Mouse (Mus musculus) neural tube, embryonic 14.5 days (tissue): ENCODE results near the gene Tbc1d30. TPM values are rescaled to one million over a fixed set of nuclear protein-coding genes. Genes with fewer than 3 reads are reported as not detected.

Source experiments
- ATAC-seq: fragments of 200-750 bp; cut with Nextera tagmentation; 2 replicates; pipeline ENCODE4 v1.8.0; 2017; ENCODE audit warnings: low read depth, mild to moderate bottlenecking, moderate TSS enrichment, moderate library complexity
- H3K27ac ChIP-seq: fragments of 300-500 bp; sonication (generic); 2 replicates; pipeline ENCODE4 v1.5.1; 2014; ENCODE audit warnings: low read depth, mild to moderate bottlenecking, control low read depth, low read length, moderate library complexity, mixed read lengths
- H3K27me3 ChIP-seq: fragments of 300-500 bp; sonication (generic); 2 replicates; pipeline ENCODE4 v1.6.1; 2014; ENCODE audit warnings: low read length; ENCODE audit not compliant: control insufficient read depth, insufficient read depth
- H3K36me3 ChIP-seq: fragments of 300-500 bp; sonication (generic); 2 replicates; pipeline ENCODE4 v1.6.1; 2014; ENCODE audit warnings: low read length, mixed read lengths; ENCODE audit not compliant: control insufficient read depth, insufficient read depth
- H3K4me1 ChIP-seq: fragments of 300-500 bp; sonication (generic); 2 replicates; pipeline ENCODE4 v1.6.1; 2014; ENCODE audit warnings: low read length; ENCODE audit not compliant: control insufficient read depth, insufficient read depth
- H3K4me2 ChIP-seq: fragments of 300-500 bp; sonication (generic); 2 replicates; pipeline ENCODE4 v1.6.1; 2014; ENCODE audit warnings: mild to moderate bottlenecking, low read depth, low read length, control low read depth
- H3K4me3 ChIP-seq: fragments of 300-500 bp; sonication (generic); 2 replicates; pipeline ENCODE4 v1.5.1; 2014; ENCODE audit warnings: low read depth, low read length, control low read depth, mixed read lengths
- H3K9ac ChIP-seq: fragments of 300-500 bp; sonication (generic); replicated peaks from 2 replicates; pipeline ENCODE4 v1.6.1; 2014; ENCODE audit warnings: low read depth, mild to moderate bottlenecking, control low read depth, low read length, mixed read lengths
- H3K9me3 ChIP-seq: fragments of 300-500 bp; sonication (generic); 2 replicates; pipeline ENCODE4 v1.6.1; 2016; ENCODE audit warnings: low read length; ENCODE audit not compliant: control insufficient read depth
- WGBS: fragments of 180-500 bp; shearing (Covaris S2); extraction: QIAGEN DNeasy Blood & Tissue Kit; methylation state at CpG from one replicate; pipeline ENCODE4 v1.1.7; 2014; 5-methylcytosine and 5-hydroxymethylcytosine counted together
- polyA plus RNA-seq: library from polyadenylated mRNA; unstranded; fragments of >200 nt; fragmentation: Nextera tagmentation; extraction: Ambion mirVana; gene quantifications from 2 replicates; pipeline ENCODE4 v1.2.1, GENCODE M21; 2014

Tbc1d30 gene
- polyA plus RNA-seq, 1 experiment from 2014 or later, result 31.4 TPM

GRCm38 (mm10) chr10:121218616-121219015 is 132.5 kb downstream of the Tbc1d30 start:
- no peaks in the 10 kb centered on the region for H3K36me3 ChIP-seq
- H3K4me3 ChIP-seq, result no peak overlapping the region
- no peaks in the 10 kb centered on the region for H3K27me3 ChIP-seq
- no peaks in the 10 kb centered on the region for H3K4me1 ChIP-seq
- H3K9me3 ChIP-seq, result no peaks in the 10 kb centered on the region
- H3K27ac ChIP-seq, result no peak overlapping the region
- H3K9ac ChIP-seq, result no peak overlapping the region
- H3K4me2 ChIP-seq, result no peak overlapping the region
- no peak for ATAC-seq
- 88% methylated on average over 7 of the region's 7 CpGs for WGBS

- H3K4me3 ChIP-seq, result no peak overlapping the region
- no peak overlapping the region for H3K27ac ChIP-seq
- no peaks in the 10 kb centered on the region for H3K36me3 ChIP-seq
- H3K27me3 ChIP-seq, result no peaks in the 10 kb centered on the region
- no peaks in the 10 kb centered on the region for H3K4me1 ChIP-seq
- no peak overlapping the region for H3K9ac ChIP-seq
- ATAC-seq, result no peak
- no peaks in the 10 kb centered on the region for H3K9me3 ChIP-seq
- no peak overlapping the region for H3K4me2 ChIP-seq
- WGBS, result 91% methylated on average over 3 of the region's 3 CpGs
These were observed 134.3 kb downstream of the Tbc1d30 start for GRCm38 (mm10) chr10:121216804-121217203.

Other genes starting within 250 kb of the Tbc1d30 start
- 50.3 and 59.9 TPM in 2 replicates for gene Gns, start 13.8 kb upstream of the Tbc1d30 start, polyA plus RNA-seq
- 4.1 and 6.9 TPM in 2 replicates for gene Rassf3, start 125.1 kb upstream of the Tbc1d30 start, polyA plus RNA-seq
- 37.5 and 38.3 TPM in 2 replicates for gene Tbk1, start 235.5 kb upstream of the Tbc1d30 start, polyA plus RNA-seq